9 mouse cellular contexts compared by ENCODE assay signal in the genomic region with DNA sequence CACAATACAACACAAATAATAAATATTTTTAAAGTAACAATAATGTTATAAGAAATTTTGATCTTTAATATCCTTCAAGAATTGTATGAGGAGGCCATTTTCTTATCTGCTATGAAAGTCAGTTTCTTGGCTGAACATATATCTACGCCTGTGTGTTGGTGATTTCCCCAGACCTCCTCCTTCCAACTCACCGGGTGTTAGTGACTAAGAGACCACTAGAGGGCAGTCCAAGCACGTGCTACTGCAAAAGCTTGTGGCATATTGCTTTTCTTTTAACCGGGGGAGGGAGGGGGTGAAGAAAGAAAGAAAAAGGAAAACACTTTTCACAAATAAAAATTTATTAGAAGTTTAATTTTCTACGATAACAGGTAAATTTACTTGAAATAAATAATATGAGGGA.
DNase-seq lines count a peak whose midpoint lies in the region; ATAC-seq and TF ChIP-seq lines count a peak whose summit lies in the region.
"Had no signal": no experiment of that assay in that cellular context is flagged by ENCODE, and none has a peak within 500 bp of the region (broad histone marks: within the 10 kb centered on the region; RNA-seq: fewer than 3 reads in every experiment).

No protein-coding gene starts in this region.

- H3K4me3 ChIP-seq in intestine, postnatal 0 days (ENCODE audit: low read depth, low read length), result no peak overlapping the region
- no peak overlapping the region for H3K4me3 ChIP-seq in neural tube, embryonic 13.5 days
- H3K4me3 ChIP-seq: stomach, embryonic 15.5 days had no signal

- H3K27me3 ChIP-seq in intestine, postnatal 0 days (replicated peaks; ENCODE audit: control insufficient read depth, insufficient read depth, low read length), result no peaks in the 10 kb centered on the region
- no peaks in the 10 kb centered on the region for H3K27me3 ChIP-seq in neural tube, embryonic 13.5 days
- H3K27me3 ChIP-seq: stomach, embryonic 15.5 days had no signal

- TF ChIP-seq CTCF in intestine, postnatal 0 days (IDR thresholded peaks at IDR 0.05; ENCODE audit: low read depth), result peak; percentile 83

- intact Hi-C loops in left cerebral cortex, postnatal 4 days (cut with DNase I), result no loop called here

- ATAC-seq in intestine, postnatal 0 days, result no peak
- ATAC-seq in neural tube, embryonic 13.5 days (ENCODE audit: low read depth), result peak; percentile 53; the same call in 1 of the 2 replicates

- no peak overlapping the region for H3K9ac ChIP-seq in intestine, postnatal 0 days (ENCODE audit: low read depth, low read length)
- no peak overlapping the region for H3K9ac ChIP-seq in neural tube, embryonic 13.5 days
- H3K9ac ChIP-seq: stomach, embryonic 15.5 days had no signal

- no peak overlapping the region for H3K4me2 ChIP-seq in intestine, postnatal 0 days (replicated peaks; ENCODE audit: low read depth)
- H3K4me2 ChIP-seq in neural tube, embryonic 13.5 days, result no peak overlapping the region
- H3K4me2 ChIP-seq: stomach, embryonic 15.5 days had no signal

- 13% methylated on average over 5 of the region's 5 CpGs for WGBS in intestine, postnatal 0 days
- WGBS in neural tube, embryonic 13.5 days, result 13% methylated on average over 5 of the region's 5 CpGs

- no peaks in the 10 kb centered on the region for H3K36me3 ChIP-seq in intestine, postnatal 0 days (ENCODE audit: control insufficient read depth, insufficient read depth)
- H3K36me3 ChIP-seq in neural tube, embryonic 13.5 days, result no peaks in the 10 kb centered on the region
- H3K36me3 ChIP-seq: stomach, embryonic 15.5 days had no signal

- no peaks in the 10 kb centered on the region for H3K4me1 ChIP-seq in intestine, postnatal 0 days (replicated peaks; ENCODE audit: control insufficient read depth, insufficient read depth, low read length)
- no peaks in the 10 kb centered on the region for H3K4me1 ChIP-seq in neural tube, embryonic 13.5 days (replicated peaks)
- H3K4me1 ChIP-seq: stomach, embryonic 15.5 days had no signal

- H3K27ac ChIP-seq in intestine, postnatal 0 days (ENCODE audit: low read depth, low read length), result no peak overlapping the region
- H3K27ac ChIP-seq in neural tube, embryonic 13.5 days (replicated peaks), result no peak overlapping the region
- H3K27ac ChIP-seq: stomach, embryonic 15.5 days had no signal

- peak; percentile 41 for DNase-seq in urinary bladder, postnatal 25 days (ENCODE audit: low spot score)
- DNase-seq in urinary bladder, adult 2 months (ENCODE audit: low spot score), result no peak
- DNase-seq in cerebellum, adult 9-10 months, result peak; percentile 50
- DNase-seq in frontal cortex, postnatal 10 days (ENCODE audit: low spot score in 2 of 2), result peak; percentile 46 to 52
- peak; percentile 58 for DNase-seq in left cerebral cortex, postnatal 4 days
- peak; percentile 9 for DNase-seq in yolk sac, embryonic 10.5 days (ENCODE audit: low spot score)

- no peaks in the 10 kb centered on the region for H3K9me3 ChIP-seq in intestine, postnatal 0 days (ENCODE audit: control insufficient read depth)
- H3K9me3 ChIP-seq in neural tube, embryonic 13.5 days, result no peaks in the 10 kb centered on the region
- H3K9me3 ChIP-seq: stomach, embryonic 15.5 days had no signal
